Mouse (Mus musculus) frontal cortex, postnatal 25 days (tissue): Measurements from ENCODE around the gene Ccl2.

ENCODE experiments used
- DNase-seq, 2 experiments: peaks; one replicate each; pipeline ENCODE4 v3.0.0; 2022; ENCODE audit warnings: low spot score in 2 of 2

Gene Ccl2

DNA sequence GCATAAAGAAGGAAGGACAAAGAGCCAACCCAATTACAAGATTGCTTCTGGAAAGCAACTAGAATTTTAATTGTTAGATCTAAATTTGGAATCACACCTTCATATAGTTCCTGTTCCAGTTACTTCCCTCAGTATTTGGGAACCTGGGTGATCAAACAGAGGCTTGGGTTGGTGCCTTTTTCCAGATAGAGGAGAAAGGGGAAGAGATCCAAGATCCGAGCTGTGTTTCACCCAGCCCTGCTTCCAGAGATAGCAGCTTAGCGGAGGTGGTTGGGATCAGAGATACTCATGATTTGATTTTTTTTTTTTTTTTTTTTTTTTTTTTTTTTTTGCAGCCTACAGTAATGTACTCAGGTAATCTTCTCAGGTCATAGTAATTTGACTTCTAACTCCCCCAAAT lies 486 bp downstream of the Ccl2 start:
- DNase-seq: no peak

DNA sequence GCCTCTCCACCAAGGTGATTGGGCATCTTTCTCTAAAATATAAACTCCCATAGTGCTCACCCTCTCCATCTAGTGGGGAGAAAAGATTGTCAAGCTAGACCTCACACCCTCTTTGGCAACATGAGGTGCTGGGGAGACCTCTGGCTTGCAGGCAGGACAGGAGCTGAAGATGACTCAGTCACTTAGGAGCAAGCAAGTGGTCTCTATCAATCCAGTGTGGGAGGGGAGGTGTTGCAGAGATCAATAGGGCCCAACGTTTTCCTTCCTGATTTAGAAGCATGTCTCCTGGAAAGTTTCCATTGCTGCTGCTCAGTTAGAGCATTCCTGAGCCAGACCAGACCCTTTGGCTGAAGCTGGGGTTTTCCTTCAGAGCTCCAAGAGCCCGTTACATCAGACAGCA lies 3.2 kb downstream of the Ccl2 start, which contains the start of gene Gm17268:
Gm17268 (minus strand) TSS at position 28 of the 400 bp plus-strand sequence.
- DNase-seq: no peak

GRCm38 (mm10) chr11:82039132-82039660 lies 3.8 kb downstream of the Ccl2 start:
- DNase-seq: no peak

DNA sequence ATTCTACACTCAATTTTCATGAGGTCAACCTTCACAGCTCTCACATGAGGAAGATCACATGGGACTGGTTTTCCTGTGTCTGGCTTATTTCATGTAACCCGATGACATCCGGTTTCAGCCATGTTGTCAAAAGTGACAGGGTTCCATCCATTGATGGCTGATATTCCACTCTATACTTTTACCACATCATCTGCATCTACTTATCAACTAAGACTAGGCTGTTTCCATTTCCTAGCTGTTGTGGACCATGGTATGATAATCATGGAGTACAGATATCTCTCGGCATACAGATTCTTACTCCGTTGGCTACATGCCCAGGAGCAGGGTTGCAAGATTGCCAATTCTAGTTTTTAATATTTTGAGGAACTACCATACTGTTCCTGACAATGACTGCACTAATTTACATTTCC lies 6.3 kb downstream of the Ccl2 start:
- DNase-seq: no peak

DNA sequence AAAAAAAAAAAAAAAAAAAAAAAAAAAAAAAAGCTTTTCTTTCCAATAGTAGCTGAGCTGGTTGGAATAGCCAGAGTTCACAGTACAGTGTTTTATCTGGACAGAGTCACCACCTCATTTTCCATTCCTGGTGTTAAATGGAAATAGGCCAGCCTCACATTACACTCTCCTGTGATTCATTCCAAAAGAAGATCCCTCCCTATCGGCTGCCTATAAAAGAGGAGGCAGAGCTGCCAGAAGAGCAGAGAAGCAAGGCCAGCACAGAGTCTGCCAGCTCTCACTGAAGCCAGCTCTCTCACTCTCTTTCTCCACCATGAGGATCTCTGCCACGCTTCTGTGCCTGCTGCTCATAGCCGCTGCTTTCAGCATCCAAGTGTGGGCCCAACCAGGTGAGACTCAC lies 10.1 kb downstream of the Ccl2 start, which contains the start of gene Ccl7:
Ccl7 (plus strand) TSS at position 242 of the 400 bp plus-strand sequence.
- DNase-seq: no peak

- no peak for DNase-seq
These were observed 12.5 kb downstream of the Ccl2 start for GRCm38 (mm10) chr11:82047746-82048415.

- DNase-seq: no peak
These were observed 18.5 kb downstream of the Ccl2 start for GRCm38 (mm10) chr11:82053849-82054248.

DNA sequence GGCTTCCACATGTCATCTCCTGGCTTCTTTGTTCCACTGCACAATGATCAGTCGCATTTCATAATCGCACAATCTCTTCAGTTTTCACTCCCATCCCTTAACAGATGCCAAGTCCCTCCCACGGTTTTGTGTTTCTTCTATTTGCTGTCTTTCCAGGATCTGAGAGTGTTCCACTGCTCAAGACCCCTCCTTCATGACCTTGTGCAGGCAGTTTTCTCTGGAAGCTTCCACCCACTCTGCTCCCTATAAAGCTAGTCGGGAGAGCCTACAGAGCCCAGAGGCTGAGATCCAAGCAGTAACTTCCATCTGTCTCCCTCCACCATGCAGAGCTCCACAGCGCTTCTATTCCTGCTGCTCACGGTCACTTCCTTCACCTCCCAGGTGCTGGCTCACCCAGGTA lies 22.3 kb downstream of the Ccl2 start, which contains the start of gene Ccl11:
Ccl11 (plus strand) TSS at position 178 of the 400 bp plus-strand sequence.
- DNase-seq: no peak

DNA sequence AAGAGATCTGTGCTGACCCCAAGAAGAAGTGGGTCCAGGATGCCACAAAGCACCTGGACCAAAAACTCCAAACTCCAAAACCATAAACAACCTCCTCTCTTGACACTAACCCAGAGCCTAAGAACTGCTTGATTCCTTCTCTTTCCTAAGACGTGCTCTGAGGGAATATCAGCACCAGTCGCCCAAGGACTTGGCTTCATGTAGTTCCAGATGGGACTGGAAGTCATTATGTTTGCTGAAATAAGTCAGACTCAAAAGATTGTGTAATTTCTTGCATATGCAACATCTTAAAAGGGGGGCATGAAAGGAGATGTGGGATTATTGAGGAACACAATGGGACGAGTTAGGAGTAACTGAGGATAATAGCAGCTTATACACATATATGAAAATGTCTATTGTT lies 26.9 kb downstream of the Ccl2 start:
- DNase-seq: no peak

GRCm38 (mm10) chr11:82063454-82063853 lies 28.1 kb downstream of the Ccl2 start:
- no peak for DNase-seq

DNA sequence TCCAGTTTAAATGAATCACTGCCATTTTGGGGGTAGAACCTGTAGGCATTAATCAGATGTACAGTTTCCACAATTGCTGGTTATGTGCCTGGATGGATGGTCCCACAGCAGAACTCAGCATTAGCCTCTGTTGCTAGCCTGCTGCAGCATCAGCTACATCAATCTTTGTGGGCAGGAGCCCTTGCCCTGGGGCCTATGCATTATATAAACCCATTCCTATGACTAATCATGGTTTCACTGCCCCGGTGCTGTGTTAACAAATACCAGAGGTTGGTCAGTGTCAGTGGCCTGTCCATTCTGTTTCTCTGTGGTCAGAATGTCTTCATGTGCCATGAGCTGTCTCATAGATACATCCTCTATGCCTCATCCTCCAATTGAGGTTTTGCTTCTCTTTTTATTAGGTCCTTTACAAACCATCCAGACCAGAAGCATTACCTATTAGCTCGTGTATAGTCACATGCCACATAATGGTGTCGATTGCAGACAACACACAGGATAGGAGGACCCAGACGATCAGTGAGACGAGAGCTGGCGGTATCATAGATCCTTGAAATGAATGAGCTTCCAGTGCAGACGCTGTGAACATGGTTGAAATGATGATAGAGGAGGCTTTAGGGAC lies 31.7 kb downstream of the Ccl2 start:
- no peak for DNase-seq

DNA sequence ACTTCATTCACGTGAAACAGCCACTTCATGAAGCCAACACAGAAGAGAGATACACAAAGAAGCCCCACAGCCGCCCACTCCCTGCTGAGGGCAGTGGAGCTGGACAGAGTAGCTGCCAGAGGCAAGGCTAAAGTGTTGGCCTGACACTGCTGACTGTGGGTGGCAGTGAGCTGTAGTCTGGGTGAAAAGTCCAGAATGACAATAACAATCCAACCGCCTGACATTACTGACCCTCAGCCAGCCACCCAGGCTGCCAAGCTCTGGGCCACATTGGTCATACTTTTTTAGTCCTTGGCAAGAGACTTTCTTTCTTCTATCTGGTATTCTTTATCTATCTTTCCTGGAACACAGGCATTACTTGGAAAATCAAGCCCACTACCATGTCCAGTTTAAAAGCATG lies 35.7 kb downstream of the Ccl2 start:
- no peak for DNase-seq

- DNase-seq: no peak
These were observed 37.0 kb downstream of the Ccl2 start for GRCm38 (mm10) chr11:82072374-82072773.

GRCm38 (mm10) chr11:82072984-82073383 lies 37.6 kb downstream of the Ccl2 start:
- no peak for DNase-seq

- no peak for DNase-seq
These were observed 38.3 kb downstream of the Ccl2 start for GRCm38 (mm10) chr11:82073686-82074085.

- no peak for DNase-seq
These were observed 41.7 kb downstream of the Ccl2 start for GRCm38 (mm10) chr11:82077031-82077430.

DNA sequence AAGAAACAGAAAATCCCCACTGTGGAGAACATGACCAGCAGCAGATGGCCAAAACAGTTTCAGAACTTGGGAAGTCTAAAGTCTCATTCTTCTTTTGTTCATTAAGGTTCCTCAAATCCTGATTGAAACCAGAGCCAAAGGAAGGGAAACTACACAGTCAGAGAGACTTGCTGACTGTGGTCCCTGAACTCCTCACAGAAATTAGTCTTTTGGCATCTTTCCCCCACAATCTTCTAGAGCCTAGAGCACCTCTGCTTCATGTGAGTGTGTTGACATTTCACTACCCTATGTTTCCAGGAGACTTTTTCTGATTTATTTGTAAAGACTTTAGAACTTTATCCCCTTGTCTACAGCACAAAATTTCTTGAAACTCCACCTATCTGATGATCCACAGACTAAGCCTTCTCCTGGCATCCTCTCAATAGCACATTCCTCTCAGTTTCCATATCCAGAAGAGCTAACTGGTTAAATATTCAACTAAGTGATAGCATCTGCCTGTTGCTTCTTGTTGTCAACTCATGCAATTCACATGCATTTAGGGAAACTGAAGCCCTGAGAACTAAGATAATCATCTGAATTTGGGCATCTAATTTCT lies 42.9 kb downstream of the Ccl2 start:
- no peak for DNase-seq

- DNase-seq: no peak
These were observed 45.5 kb downstream of the Ccl2 start for GRCm38 (mm10) chr11:82080865-82081264.

DNA sequence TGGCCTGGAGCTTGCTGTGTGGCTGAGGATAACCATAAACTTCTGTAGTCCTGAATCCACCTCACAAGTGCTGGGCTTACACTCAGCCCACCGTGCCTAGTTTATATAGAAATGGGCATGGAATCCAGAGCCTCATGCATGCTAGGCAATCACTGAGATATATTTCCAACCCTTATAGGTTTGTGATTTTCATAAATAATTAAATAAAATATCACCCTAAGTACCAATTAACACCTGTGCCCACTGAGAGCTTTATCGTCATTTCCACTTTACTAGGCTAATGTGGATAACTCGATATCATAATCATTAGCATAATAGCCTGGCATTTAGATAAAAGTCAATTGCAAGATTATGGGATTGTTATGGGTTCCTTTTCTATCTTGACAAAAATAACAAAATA lies 49.0 kb downstream of the Ccl2 start:
- DNase-seq: no peak
